Mouse (Mus musculus): ENCODE results near the gene Ldhc. TPM values are rescaled to one million over a fixed set of nuclear protein-coding genes. Genes with fewer than 3 reads are reported as not detected.

Gene Ldhc
- polyA plus RNA-seq, 1 experiment, result 0.42 TPM

DNA sequence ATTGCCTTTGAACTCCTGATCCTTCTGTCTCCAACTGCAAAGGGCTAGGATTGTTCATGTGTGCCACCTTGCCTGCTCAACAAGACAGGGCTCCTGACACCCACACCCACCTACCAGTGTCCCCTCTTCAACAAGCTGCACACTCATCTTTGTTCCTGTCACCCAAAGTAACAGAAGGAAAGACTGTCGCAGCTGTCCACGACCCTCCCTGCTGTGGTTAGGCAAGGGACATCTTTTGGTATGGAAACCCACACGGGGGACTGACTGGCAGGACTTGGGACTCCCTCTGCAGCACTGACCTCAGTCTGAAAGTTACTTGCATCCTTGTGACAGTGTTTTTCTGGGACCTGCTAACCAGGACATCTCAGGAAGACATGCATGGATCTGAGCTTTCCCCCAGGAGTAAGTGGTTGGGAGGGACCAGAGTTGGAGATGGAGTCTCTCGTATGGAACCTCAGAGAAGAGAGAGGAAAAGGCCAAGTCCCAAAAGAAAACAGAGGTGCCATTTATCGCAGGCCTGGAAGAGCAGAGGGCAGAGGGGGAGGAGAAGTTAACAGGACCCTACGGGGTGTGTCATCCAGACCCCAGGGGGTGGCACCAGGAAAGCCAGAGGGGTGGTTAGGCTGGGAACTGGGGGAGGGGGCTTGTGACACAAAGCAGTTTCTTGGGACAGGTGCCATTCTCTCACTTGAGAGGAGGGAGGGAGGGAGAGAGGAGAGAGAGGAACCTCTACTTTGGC, 20.0 kb upstream of the Ldhc start, which contains the start of gene Ldha:
Gene Ldha (plus strand): TSS at position 689 of the 739 bp plus-strand sequence.
- peaks cover 25% of the 10 kb centered on the region for H3K4me1 ChIP-seq (ENCODE audit: control insufficient read depth, insufficient read depth, low read length)
- H3K27ac ChIP-seq (ENCODE audit: insufficient read depth, low read depth, low read length), result peak within 1 kb of the TSS; percentile 99
- H3K27me3 ChIP-seq (replicated peaks; ENCODE audit: control insufficient read depth, insufficient read depth, low read length), result no peaks in the 10 kb centered on the region
- no peaks in the 10 kb centered on the region for H3K36me3 ChIP-seq (ENCODE audit: control insufficient read depth, insufficient read depth, low read length)
- H3K4me3 ChIP-seq (ENCODE audit: insufficient read depth, low read depth, low read length), result no peak within 1 kb of the TSS
- no peak for DNase-seq
- WGBS, result 72% methylated on average over 6 of the region's 6 CpGs
- TF ChIP-seq CTCF (conservative IDR thresholded peaks at IDR 0.05; ENCODE audit: insufficient read depth, insufficient read length, low read depth, low read length) (no peak), POLR2A (IDR thresholded peaks at IDR 0.05; ENCODE audit: low read depth, low read length) (no peak)

DNA sequence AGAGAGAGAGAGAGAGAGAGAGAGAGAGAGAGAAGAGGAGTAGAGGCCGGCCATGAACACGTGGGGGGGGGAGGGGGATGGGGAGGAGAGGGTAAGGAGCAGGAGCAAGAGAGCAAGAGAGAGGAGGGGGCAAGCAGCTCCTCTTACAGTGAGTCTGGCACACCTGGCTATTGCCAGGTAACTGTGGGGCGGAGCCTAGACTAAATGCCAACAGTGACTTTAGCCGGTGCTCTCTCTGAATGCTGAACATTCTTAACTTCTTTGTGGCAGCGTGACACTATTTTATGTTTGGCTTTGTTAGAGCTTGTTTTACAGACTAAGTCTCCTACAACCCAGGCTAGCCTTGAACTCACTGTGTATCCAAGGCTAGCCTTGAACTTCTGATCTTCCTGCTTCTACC, 18.7 kb upstream of the Ldhc start:
- peak; percentile 36 for DNase-seq
- 31% methylated on average over 5 of the region's 5 CpGs for WGBS
- H3K4me1 ChIP-seq (ENCODE audit: control insufficient read depth, insufficient read depth, low read length), result peaks cover 25% of the 10 kb centered on the region
- no peaks in the 10 kb centered on the region for H3K36me3 ChIP-seq (ENCODE audit: control insufficient read depth, insufficient read depth, low read length)
- H3K27me3 ChIP-seq (replicated peaks; ENCODE audit: control insufficient read depth, insufficient read depth, low read length), result no peaks in the 10 kb centered on the region
- TF ChIP-seq POLR2A (IDR thresholded peaks at IDR 0.05; ENCODE audit: low read depth, low read length) (no peak), CTCF (conservative IDR thresholded peaks at IDR 0.05; ENCODE audit: insufficient read depth, insufficient read length, low read depth, low read length) (no peak)
- no peak overlapping the region for H3K27ac ChIP-seq (ENCODE audit: insufficient read depth, low read depth, low read length)
- H3K4me3 ChIP-seq (ENCODE audit: insufficient read depth, low read depth, low read length), result no peak overlapping the region

- no peak for TF ChIP-seq CTCF (conservative IDR thresholded peaks at IDR 0.05; ENCODE audit: insufficient read depth, insufficient read length, low read depth, low read length)
- TF ChIP-seq POLR2A (IDR thresholded peaks at IDR 0.05; ENCODE audit: low read depth, low read length), result no peak
- H3K4me3 ChIP-seq (ENCODE audit: insufficient read depth, low read depth, low read length), result no peak overlapping the region
- H3K4me1 ChIP-seq (ENCODE audit: control insufficient read depth, insufficient read depth, low read length), result peaks cover 25% of the 10 kb centered on the region
- no peaks in the 10 kb centered on the region; the same call in 1 of the 2 replicates for H3K36me3 ChIP-seq (ENCODE audit: control insufficient read depth, insufficient read depth, low read length)
- no peak overlapping the region for H3K27ac ChIP-seq (ENCODE audit: insufficient read depth, low read depth, low read length)
- no peaks in the 10 kb centered on the region for H3K27me3 ChIP-seq (replicated peaks; ENCODE audit: control insufficient read depth, insufficient read depth, low read length)
- WGBS, result 92% methylated on average over 4 of the region's 4 CpGs
- no peak for DNase-seq
Observed at GRCm38 (mm10) chr7:46843576-46843975, 17.4 kb upstream of the Ldhc start.

DNA sequence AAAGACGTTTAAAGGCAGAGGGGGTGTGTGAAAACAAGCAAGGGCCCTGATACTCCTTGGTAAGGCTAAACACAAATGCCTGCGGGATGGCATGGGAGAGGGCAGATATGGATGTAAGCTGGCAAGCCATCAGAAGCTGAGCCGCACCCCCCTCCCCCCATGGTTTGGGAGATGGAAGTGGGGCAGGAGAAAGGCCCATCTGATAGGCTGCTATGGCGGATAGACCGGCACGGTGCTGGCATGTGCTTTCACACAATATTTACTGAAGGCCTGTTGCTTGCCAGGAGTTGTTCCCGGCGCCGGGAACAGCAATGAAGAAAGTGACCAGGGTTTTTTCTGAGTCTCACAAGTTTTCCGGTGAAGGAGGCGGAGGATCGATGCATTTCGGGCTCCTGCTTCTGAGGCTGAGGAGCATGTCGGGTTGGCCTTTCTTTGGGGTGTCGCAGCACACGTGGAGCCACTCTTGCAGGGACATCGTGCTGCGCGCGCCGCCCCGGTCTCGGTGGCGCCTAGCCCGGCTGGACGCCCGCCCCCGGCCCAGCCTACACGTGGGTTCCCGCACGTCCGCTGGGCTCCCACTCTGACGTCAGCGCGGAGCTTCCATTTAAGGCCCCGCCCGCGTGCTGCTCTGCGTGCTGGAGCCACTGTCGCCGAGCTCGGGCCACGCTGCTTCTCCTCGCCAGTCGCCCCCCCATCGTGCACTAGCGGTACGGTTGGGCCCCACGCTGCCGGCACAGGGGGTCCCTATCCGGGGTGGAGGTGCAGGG, 15.6 kb upstream of the Ldhc start:
- peaks cover 9% of the 10 kb centered on the region for H3K4me1 ChIP-seq (ENCODE audit: control insufficient read depth, insufficient read depth, low read length)
- peak overlapping the region; percentile 83 for H3K4me3 ChIP-seq (ENCODE audit: insufficient read depth, low read depth, low read length)
- TF ChIP-seq CTCF (conservative IDR thresholded peaks at IDR 0.05; ENCODE audit: insufficient read depth, insufficient read length, low read depth, low read length) (no peak), POLR2A (IDR thresholded peaks at IDR 0.05; ENCODE audit: low read depth, low read length) (peak; percentile 98)
- peaks cover 8% of the 10 kb centered on the region for H3K36me3 ChIP-seq (ENCODE audit: control insufficient read depth, insufficient read depth, low read length)
- under 1% methylated on average over 51 of the region's 51 CpGs for WGBS
- H3K27ac ChIP-seq (ENCODE audit: insufficient read depth, low read depth, low read length), result peak overlapping the region; percentile 88
- H3K27me3 ChIP-seq (replicated peaks; ENCODE audit: control insufficient read depth, insufficient read depth, low read length), result no peaks in the 10 kb centered on the region
- peak; percentile 96 for DNase-seq

GRCm38 (mm10) chr7:46845978-46846485, 15.0 kb upstream of the Ldhc start:
- H3K27ac ChIP-seq (ENCODE audit: insufficient read depth, low read depth, low read length), result peak overlapping the region; percentile 88
- TF ChIP-seq CTCF (conservative IDR thresholded peaks at IDR 0.05; ENCODE audit: insufficient read depth, insufficient read length, low read depth, low read length) (no peak), POLR2A (IDR thresholded peaks at IDR 0.05; ENCODE audit: low read depth, low read length) (no peak)
- WGBS, result under 1% methylated on average over 36 of the region's 36 CpGs
- H3K4me1 ChIP-seq (ENCODE audit: control insufficient read depth, insufficient read depth, low read length), result peaks cover 5% of the 10 kb centered on the region; the same call in 1 of the 2 replicates
- no peaks in the 10 kb centered on the region for H3K27me3 ChIP-seq (replicated peaks; ENCODE audit: control insufficient read depth, insufficient read depth, low read length)
- H3K4me3 ChIP-seq (ENCODE audit: insufficient read depth, low read depth, low read length), result peak overlapping the region; percentile 83
- peak; percentile 27 for DNase-seq
- H3K36me3 ChIP-seq (ENCODE audit: control insufficient read depth, insufficient read depth, low read length), result peaks cover 10% of the 10 kb centered on the region

- Histone ChIP-seq H3K4me3 (ENCODE audit: insufficient read depth, low read depth, low read length) (peak overlapping the region; percentile 83), H3K27me3 (replicated peaks; ENCODE audit: control insufficient read depth, insufficient read depth, low read length) (no peaks in the 10 kb centered on the region), H3K4me1 (ENCODE audit: control insufficient read depth, insufficient read depth, low read length) (peaks cover 5% of the 10 kb centered on the region; the same call in 1 of the 2 replicates), H3K36me3 (ENCODE audit: control insufficient read depth, insufficient read depth, low read length) (peaks cover 12% of the 10 kb centered on the region), H3K27ac (ENCODE audit: insufficient read depth, low read depth, low read length) (peak overlapping the region; percentile 88)
- WGBS, result 2% methylated on average over 28 of the region's 28 CpGs
- TF ChIP-seq CTCF (conservative IDR thresholded peaks at IDR 0.05; ENCODE audit: insufficient read depth, insufficient read length, low read depth, low read length), result peak; percentile 37
- TF ChIP-seq POLR2A (IDR thresholded peaks at IDR 0.05; ENCODE audit: low read depth, low read length), result no peak
- peak; percentile 88 for DNase-seq
Observed at GRCm38 (mm10) chr7:46846486-46847244, 14.3 kb upstream of the Ldhc start.
